Mouse (Mus musculus) hindbrain, embryonic 14.5 days (tissue): Measurements from ENCODE around the gene Polk. TPM values are rescaled to one million over a fixed set of nuclear protein-coding genes. Genes with fewer than 3 reads are reported as not detected.
A peak's percentile ranks its signal among the peaks of the same experiment; 100 is the strongest.

Source experiments
- ATAC-seq: fragments of 200-750 bp; cut with Nextera tagmentation; 2 replicates; pipeline ENCODE4 v1.8.0; 2017; ENCODE audit warnings: moderate number of reproducible peaks, mild to moderate bottlenecking, moderate TSS enrichment, moderate library complexity; ENCODE audit not compliant: low FRiP score
- DNase-seq: peaks from one replicate; pipeline ENCODE4 v3.0.0-alpha.2; 2015; ENCODE audit warnings: low spot score
- H3K27ac ChIP-seq: fragments of 300-500 bp; sonication (generic); 2 replicates; pipeline ENCODE4 v1.5.1; 2014; ENCODE audit warnings: mild to moderate bottlenecking, moderate library complexity
- H3K27me3 ChIP-seq: fragments of 300-500 bp; sonication (generic); 2 replicates; pipeline ENCODE4 v1.6.1; 2014; ENCODE audit warnings: mild to moderate bottlenecking, low read length, mixed read lengths; ENCODE audit not compliant: control insufficient read depth, insufficient read depth
- H3K36me3 ChIP-seq: fragments of 300-500 bp; sonication (generic); replicated peaks from 2 replicates; pipeline ENCODE4 v1.6.1; 2014; ENCODE audit not compliant: control insufficient read depth, insufficient read depth
- H3K4me1 ChIP-seq: fragments of 300-500 bp; sonication (generic); replicated peaks from 2 replicates; pipeline ENCODE4 v1.6.1; 2014; ENCODE audit warnings: antibody characterized with exemption, low read length, mixed read lengths; ENCODE audit not compliant: control insufficient read depth, insufficient read depth
- H3K4me2 ChIP-seq: fragments of 300-500 bp; sonication (generic); replicated peaks from 2 replicates; pipeline ENCODE4 v1.6.1; 2014; ENCODE audit warnings: mild to moderate bottlenecking, moderate library complexity
- H3K4me3 ChIP-seq: fragments of 300-500 bp; sonication (generic); replicated peaks from 2 replicates; pipeline ENCODE4 v1.5.1; 2014; ENCODE audit warnings: mild to moderate bottlenecking, low read length
- H3K9ac ChIP-seq: fragments of 300-500 bp; sonication (generic); 2 replicates; pipeline ENCODE4 v1.6.1; 2014
- H3K9me3 ChIP-seq: fragments of 300-500 bp; sonication (generic); 2 replicates; pipeline ENCODE4 v1.6.1; 2016; ENCODE audit warnings: low read length; ENCODE audit not compliant: control insufficient read depth
- WGBS: fragments of 180-500 bp; shearing (Covaris S2); extraction: QIAGEN DNeasy Blood & Tissue Kit; methylation state at CpG from one replicate; pipeline ENCODE4 v1.1.7; 2014; 5-methylcytosine and 5-hydroxymethylcytosine counted together
- polyA plus RNA-seq: library from polyadenylated mRNA; unstranded; fragments of >200 nt; fragmentation: Nextera tagmentation; extraction: Ambion mirVana; gene quantifications from 2 replicates; pipeline ENCODE4 v1.2.1, GENCODE M21; 2014

Gene Polk
- polyA plus RNA-seq, 1 experiment from 2014 or later: 6.8 TPM

DNA sequence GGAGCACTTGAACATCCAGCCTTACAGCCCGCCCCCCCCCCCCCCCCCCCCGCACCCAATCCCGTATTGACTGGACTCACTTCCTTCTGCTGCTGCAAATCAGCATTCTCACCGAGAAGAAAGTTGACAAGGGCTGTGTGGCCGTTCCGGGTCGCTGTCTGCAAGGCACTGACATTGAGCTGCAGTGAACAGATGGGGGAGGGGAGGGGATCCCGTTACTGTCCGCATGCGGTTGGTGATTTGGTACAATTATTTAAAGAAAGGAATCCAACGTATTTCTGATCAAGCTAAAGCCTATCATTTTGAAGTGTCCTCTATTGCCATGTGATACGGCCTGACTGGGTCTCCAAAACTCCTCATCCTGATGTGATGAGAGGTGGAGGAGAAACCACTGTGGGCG, 106.6 kb downstream of the Polk start:
- DNase-seq: no peak
- ATAC-seq: no peak
- Histone ChIP-seq H3K27me3 (no peaks in the 10 kb centered on the region), H3K27ac (no peak overlapping the region), H3K4me1 (no peaks in the 10 kb centered on the region; the same call in 1 of the 2 replicates), H3K9ac (no peak overlapping the region), H3K9me3 (no peaks in the 10 kb centered on the region), H3K4me3 (no peak overlapping the region), H3K36me3 (no peaks in the 10 kb centered on the region), H3K4me2 (no peak overlapping the region)
- WGBS: 36% methylated on average over 13 of the region's 13 CpGs

GRCm38 (mm10) chr13:96434899-96435331, 107.5 kb downstream of the Polk start:
- no peak overlapping the region for H3K4me2 ChIP-seq
- no peak for ATAC-seq
- H3K27ac ChIP-seq: no peak overlapping the region
- H3K27me3 ChIP-seq: no peaks in the 10 kb centered on the region
- H3K4me1 ChIP-seq: no peaks in the 10 kb centered on the region; the same call in 1 of the 2 replicates
- H3K36me3 ChIP-seq: no peaks in the 10 kb centered on the region
- no peak for DNase-seq
- 69% methylated on average over 5 of the region's 5 CpGs for WGBS
- H3K9ac ChIP-seq: no peak overlapping the region
- H3K9me3 ChIP-seq: no peaks in the 10 kb centered on the region
- H3K4me3 ChIP-seq: no peak overlapping the region

DNA sequence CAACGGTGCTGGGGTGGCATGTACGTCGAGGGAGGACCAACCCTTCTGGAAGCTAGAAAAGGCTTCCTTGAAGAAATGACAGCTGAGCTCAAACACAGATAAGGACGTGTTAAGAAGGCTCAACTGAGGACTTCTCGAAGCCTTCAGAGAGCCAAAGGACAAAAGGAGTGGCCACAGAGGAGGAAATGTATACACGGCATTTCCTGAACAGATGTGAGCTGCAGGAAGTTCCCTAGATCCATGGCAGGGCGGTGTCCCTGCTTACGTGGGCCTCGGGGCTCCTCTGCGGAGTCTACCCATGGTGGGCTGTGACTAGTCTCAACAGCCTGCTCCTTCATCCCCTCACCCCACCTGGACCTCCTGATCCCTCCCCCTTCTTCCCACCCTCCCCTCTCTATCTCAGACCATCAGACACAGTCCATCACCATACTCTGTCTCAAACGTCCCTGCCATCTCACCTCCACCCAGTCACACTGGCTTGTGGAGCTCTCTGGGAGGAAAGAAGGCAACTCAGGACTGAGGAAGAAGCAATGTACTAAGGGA, 108.7 kb downstream of the Polk start:
- no peaks in the 10 kb centered on the region for H3K27me3 ChIP-seq
- H3K9me3 ChIP-seq: no peaks in the 10 kb centered on the region
- H3K4me1 ChIP-seq: no peaks in the 10 kb centered on the region; the same call in 1 of the 2 replicates
- no peak overlapping the region for H3K4me3 ChIP-seq
- WGBS: 84% methylated on average over 11 of the region's 11 CpGs
- H3K9ac ChIP-seq: no peak overlapping the region
- DNase-seq (no peak), ATAC-seq (no peak)
- H3K4me2 ChIP-seq: no peak overlapping the region
- no peaks in the 10 kb centered on the region for H3K36me3 ChIP-seq
- no peak overlapping the region for H3K27ac ChIP-seq

DNA sequence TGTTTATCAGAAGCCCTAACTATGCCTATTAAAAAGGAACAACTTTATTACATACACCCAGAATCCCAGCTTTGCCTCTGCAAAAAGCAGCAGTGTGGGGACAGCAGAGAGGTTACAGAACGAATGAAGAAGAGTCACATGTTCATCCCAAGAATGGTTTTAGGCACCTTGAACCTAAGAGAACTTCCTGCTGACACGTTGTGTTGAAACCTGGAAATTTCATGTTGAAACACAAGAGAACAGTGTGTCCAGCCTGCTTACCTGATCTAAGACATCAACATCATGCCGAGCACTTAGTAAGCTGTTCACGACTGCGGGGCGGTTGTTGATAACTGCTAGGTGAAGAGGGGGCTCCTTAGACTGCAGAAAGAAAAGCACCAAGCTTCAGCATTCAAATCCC, 109.3 kb downstream of the Polk start:
- Histone ChIP-seq H3K9me3 (no peaks in the 10 kb centered on the region), H3K27ac (no peak overlapping the region), H3K27me3 (no peaks in the 10 kb centered on the region), H3K4me3 (no peak overlapping the region), H3K36me3 (no peaks in the 10 kb centered on the region), H3K4me1 (no peaks in the 10 kb centered on the region; the same call in 1 of the 2 replicates), H3K4me2 (no peak overlapping the region), H3K9ac (no peak overlapping the region)
- WGBS: 91% methylated on average over 6 of the region's 6 CpGs
- DNase-seq (no peak), ATAC-seq (no peak)

DNA sequence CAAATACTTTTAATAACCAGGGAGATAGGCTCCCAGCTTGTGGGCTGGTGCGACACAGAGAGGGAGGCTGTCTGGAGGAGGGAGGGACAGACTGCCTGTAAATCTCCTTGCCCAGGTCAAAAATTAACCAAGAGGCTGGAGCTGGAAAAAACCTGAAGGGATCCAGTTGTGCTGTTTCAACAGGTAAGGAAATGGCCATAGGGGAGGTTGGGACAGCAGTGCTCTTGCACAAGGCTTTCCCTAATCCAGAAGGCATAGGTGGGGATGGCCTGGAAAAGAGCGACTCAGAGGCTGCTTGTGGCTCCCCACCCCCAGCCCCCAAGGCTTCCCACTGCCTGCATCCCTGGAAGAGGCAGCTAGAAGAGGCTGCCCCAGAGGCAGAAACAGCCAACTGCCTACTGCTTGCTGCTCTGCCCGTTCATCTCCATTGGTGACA, 110.0 kb downstream of the Polk start:
- no peak overlapping the region for H3K27ac ChIP-seq
- DNase-seq (no peak), ATAC-seq (no peak)
- H3K9ac ChIP-seq: no peak overlapping the region
- H3K4me3 ChIP-seq: no peak overlapping the region
- H3K4me2 ChIP-seq: no peak overlapping the region
- H3K4me1 ChIP-seq: no peaks in the 10 kb centered on the region; the same call in 1 of the 2 replicates
- no peaks in the 10 kb centered on the region for H3K36me3 ChIP-seq
- H3K27me3 ChIP-seq: no peaks in the 10 kb centered on the region
- no peaks in the 10 kb centered on the region for H3K9me3 ChIP-seq
- 58% methylated on average over 3 of the region's 3 CpGs for WGBS

- ATAC-seq: peak; percentile 76
- Histone ChIP-seq H3K27ac (no peak overlapping the region), H3K4me2 (no peak overlapping the region), H3K4me3 (no peak overlapping the region), H3K4me1 (no peaks in the 10 kb centered on the region; the same call in 1 of the 2 replicates), H3K9ac (no peak overlapping the region), H3K36me3 (no peaks in the 10 kb centered on the region), H3K27me3 (no peaks in the 10 kb centered on the region), H3K9me3 (no peaks in the 10 kb centered on the region)
- peak; percentile 91 for DNase-seq
- 42% methylated on average over 12 of the region's 12 CpGs for WGBS
These were observed 110.7 kb downstream of the Polk start for GRCm38 (mm10) chr13:96431595-96432156.

Other genes starting within 250 kb of the Polk start
- 23.1 and 25.0 TPM in 2 replicates for gene Poc5, start 154.3 kb downstream of the Polk start, polyA plus RNA-seq
- not detected in 2 replicates for gene Ankdd1b, start 71.4 kb downstream of the Polk start, polyA plus RNA-seq
- not detected in 2 replicates for gene Gm17622, start 51.8 kb downstream of the Polk start, polyA plus RNA-seq
- 9.2 and 10.5 TPM in 2 replicates for gene Col4a3bp, start within 50 bp of the Polk start, polyA plus RNA-seq
- 198 and 251 TPM in 2 replicates for gene Hmgcr, start 128.4 kb upstream of the Polk start, polyA plus RNA-seq
- 0.23 TPM in 1 of 2 replicates, not detected in the other for gene Ankrd31, start 205.7 kb upstream of the Polk start, polyA plus RNA-seq